Mouse (Mus musculus) megakaryocyte, embryonic 14.5 days (primary cell): ENCODE measurements around the gene Mmrn2.

Source experiments
- FLI1 ChIP-seq: IDR thresholded peaks from 2 replicates; pipeline ENCODE4 v1.6.1; 2012; ENCODE audit warnings: low read length, inconsistent platforms, mixed read lengths
- GATA1 ChIP-seq: IDR thresholded peaks from 3 replicates; pipeline ENCODE4 v1.6.1; 2012; ENCODE audit warnings: mixed read lengths, low read length, inconsistent platforms, borderline replicate concordance

- TF ChIP-seq GATA1 (no peak), FLI1 (no peak)
Observed at GRCm38 (mm10) chr14:34421078-34421477, 45.8 kb downstream of the Mmrn2 start.
